Mouse (Mus musculus) telencephalon, adult 2 months (tissue): ENCODE measurements around the gene Foxd1.

ENCODE experiments used
- DNase-seq: peaks from one replicate; pipeline ENCODE4 v3.0.0-alpha.2; 2011; ENCODE audit warnings: low read depth, low spot score

The Foxd1 gene

DNA sequence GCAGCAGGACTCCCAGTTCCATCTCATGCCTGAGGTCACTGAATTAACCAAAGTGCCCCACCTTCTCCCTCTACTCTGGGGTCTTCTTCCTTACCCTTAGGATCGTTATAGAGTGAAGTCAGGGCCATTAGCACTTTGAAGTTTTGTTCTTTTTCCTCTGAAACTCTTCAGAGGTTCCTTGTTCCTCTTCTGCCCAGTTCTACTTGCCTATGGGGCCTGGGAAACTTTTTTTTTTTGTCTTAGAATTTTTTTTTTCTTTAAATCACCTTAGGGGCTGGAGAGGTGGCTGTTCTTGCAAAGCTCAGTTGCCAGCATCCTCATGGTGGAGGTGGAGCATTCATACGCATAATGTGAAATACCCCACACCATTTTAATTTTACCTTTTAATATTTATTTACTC lies 31.8 kb downstream of the Foxd1 start:
- DNase-seq, result no peak

DNA sequence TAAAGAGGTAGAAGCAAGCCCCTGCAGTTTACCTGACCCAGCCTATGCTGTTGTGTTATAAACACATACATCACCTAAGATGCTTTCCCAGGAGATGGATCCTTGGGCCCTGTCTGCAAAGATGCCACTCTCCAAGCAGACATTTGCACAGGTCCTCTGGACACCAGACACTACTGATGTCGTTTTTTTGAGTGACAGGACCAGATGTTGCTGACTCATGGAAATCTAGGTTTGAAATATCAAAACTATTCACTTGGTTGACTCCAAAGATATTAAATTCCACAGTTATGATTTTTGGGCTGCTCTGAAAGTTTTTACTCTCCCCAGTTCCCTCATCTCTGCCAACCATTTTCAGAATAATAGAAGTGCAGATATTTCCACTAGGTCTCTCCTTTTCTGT lies 35.0 kb downstream of the Foxd1 start:
- DNase-seq, result no peak

DNA sequence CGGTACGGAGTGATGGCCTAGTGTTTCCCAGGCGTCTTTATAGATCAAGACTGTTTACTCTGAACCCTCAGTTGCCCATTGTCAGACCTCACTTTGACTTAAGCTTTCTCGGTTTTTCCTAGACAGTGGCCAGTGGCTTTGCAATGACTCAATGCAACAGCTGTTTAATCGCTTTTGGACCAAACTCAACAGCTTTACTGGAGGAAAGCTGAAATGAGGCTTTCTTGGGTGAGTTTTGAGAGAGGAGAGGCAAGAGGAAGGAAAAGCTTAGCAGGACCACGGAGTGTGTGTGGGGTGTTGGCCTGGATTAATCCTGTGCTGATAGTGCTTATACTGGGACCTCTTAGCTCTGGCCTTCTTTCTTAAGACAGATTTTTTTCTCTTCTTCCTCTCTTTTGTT lies 36.3 kb downstream of the Foxd1 start:
- no peak for DNase-seq

DNA sequence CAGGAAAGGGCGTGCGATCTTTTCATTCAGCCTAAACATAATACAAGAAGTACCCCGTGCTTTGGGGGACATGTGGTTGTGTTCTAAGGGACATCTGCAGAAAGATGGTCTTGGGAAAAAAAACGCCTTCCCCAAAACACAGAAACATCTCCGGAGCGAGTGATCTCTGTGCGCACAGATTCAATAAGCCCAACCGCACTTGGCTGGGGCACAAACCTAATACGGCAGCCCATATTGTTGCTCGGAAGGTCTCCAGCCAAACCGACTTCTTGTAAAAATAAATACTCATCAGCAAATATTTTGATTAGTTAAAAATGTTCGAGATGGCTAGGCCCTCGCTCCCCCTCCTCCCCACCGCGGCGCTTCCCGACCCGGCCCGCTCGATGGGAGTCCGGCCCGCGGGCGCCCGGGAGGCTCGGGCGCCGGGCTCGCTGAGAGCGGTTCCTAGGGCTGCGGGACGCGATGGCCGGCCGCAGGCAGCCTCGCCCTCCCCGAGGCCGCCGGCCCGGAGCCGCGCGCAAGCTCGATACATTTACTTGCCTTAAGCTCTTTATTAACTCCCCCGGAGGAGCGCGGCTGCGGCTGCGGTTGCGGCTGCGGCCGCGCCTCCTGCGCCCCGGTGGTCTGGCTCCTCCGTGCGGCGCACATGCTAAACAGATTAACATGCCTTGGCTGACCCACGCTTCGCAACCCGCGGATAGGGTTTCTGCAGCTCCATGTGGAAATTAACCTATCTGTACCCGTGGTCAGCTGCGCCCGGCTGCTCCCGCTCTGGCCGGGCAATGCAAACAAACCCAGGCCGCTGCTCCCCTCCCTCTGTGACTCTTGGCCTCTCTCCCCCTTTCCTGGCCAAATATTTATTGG lies 37.0 kb downstream of the Foxd1 start:
- no peak for DNase-seq

DNA sequence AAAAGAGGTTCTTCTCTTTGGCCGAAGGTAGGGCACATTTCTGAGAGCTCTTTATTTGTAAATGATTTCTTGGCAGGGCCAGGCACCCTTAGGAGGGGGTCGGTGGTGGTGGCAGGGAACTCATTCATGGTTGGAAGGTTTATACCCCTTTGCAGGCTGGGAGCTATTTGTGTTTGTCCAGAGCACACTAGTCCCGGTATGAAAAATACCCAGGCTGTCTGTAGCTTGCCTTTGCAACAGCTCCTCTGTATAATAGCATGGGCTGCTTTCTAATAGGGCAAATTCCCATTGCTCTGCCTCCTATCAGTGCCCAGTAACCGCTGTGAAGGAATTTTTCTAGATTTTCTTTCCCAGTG lies 37.6 kb downstream of the Foxd1 start:
- no peak for DNase-seq

DNA sequence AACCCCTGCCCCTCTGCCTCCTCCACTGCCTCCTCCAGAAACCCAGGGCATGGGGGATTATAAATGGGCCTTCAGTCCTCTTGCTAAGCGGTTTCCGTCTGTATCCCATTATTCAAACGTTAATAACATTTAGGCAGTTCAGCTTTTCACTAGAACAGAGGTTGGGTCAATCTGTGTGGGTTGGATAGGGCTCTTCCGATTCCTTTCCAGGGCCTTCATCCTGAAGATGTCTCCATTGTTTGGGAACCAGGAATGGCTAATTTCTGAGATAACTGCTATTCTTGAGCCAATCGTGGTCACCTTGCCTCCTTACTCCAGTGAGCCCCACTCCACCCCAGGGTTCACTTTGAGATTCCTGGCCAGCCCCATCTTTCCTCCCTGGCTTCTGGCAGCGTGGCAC lies 38.0 kb downstream of the Foxd1 start:
- no peak for DNase-seq

DNA sequence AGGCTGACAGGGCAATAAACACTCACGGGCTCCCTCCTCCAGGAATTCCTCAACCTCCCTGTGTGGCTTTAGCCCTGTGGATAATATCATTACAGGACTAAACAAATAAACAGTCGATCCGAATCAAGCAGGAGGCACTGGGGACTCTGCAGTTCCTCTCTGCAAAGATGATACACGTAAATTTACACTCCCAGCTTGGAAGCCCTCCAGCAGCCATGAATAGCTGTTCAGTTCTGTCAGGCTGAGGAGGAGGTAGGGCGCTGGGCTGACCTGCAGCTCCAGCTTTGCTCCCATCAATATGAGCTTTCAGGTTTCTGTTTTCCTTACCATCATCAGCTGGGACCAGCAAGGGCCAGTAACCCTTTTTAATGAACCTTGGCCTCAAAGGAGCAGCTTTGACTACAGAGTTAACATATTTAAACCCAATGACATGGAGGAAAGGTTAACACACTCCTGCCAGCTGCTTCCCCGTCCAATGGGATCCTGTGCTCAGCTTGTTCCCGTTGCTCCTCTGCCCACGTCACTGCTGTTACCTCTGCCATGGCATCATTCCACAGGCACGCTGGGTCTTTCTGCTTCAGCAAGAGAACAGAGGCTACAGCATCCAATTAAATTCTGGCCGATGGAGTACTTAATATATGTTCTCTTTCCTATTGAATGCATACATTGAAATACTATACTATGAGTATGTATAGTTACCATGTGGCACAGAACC lies 39.5 kb downstream of the Foxd1 start:
- no peak for DNase-seq
